Mouse (Mus musculus): Measurements from ENCODE around the gene Mthfsd. TPM values are rescaled to one million over a fixed set of nuclear protein-coding genes. Genes with fewer than 3 reads are reported as not detected.

The Mthfsd gene
- total and polyA plus RNA-seq, 3 experiments = 23.1 to 36.4 (median 30.7) TPM

DNA sequence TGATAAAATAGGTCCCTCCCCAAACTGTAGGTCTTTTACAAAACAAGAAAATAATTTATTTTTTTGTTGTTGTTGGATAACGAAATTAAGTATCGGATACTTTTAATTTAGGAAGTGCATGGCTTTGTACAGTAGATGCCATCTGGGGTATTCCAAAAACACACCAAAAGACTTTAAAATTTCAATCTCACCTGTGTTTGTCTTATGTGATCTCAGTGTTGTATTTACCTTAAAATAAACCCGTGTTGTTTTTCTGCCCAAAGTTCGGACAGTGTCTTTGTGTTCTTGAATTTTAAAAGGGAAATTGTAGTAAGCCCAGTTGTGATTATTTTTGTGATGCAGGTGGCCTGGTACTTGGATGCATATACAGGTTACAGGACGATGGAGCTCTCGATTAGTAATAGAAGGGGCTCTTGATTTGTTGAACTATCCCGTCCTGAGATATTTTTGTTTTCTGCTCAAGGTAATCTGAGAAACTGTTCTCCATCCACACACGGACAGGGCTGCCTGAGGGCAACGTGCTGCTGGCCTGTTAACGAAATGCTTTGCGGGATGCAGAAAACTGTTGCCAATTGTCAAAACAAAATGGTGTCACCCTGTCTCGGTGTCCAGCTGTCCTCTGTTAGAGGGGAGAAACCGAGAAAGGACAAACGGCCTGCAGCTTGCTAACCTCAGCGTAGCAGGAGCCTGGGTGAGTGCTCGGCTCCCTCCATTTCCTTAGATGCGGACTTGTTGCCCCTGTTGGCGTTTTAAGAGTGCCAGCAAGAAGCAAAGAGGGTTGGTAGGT lies 10.6 kb upstream of the Mthfsd start:
- Histone ChIP-seq H3K9ac (ENCODE audit: insufficient read depth, low read depth) (no peak overlapping the region), H3K79me2 (replicated peaks; ENCODE audit: control insufficient read depth, extremely low read depth, insufficient read depth, poor library complexity, severe bottlenecking) (no peaks in the 10 kb centered on the region), H3K27ac (ENCODE audit: insufficient read depth, low read depth) (no peak overlapping the region), H3K4me3 (replicated peaks in 1 of 3; ENCODE audit: low read depth in 2 of 3, low read length in 2 of 3, poor library complexity in 1 of 3) (no peak overlapping the region), H3K36me3 (replicated peaks in 1 of 2; ENCODE audit: control insufficient read depth in 1 of 2, insufficient read depth in 1 of 2, low read length in 1 of 2) (no peaks in the 10 kb centered on the region), H3K4me1 (ENCODE audit: control insufficient read depth in 1 of 2, insufficient read depth in 2 of 2) (peaks cover 7 to 14% of the 10 kb centered on the region in 2 experiments), H3K27me3 (replicated peaks) (peaks cover 47% of the 10 kb centered on the region), H3K4me2 (ENCODE audit: insufficient read depth, low read depth, poor library complexity, severe bottlenecking) (no peak overlapping the region), H3K9me3 (replicated peaks; ENCODE audit: low read length) (peaks cover 28% of the 10 kb centered on the region)
- DNase-seq (ENCODE audit: extremely low read depth) = no peak
- dilution Hi-C loops (cut with MboI; ENCODE audit: extremely low pct_ligation_motif_present, extremely low pct_unique_long_range_greater_than_20kb, low sequenced_read_pairs) = no loop called here
- TF ChIP-seq JUN (IDR thresholded peaks at IDR 0.05; ENCODE audit: insufficient read depth, low read depth, low read length) (no peak), E2F4 (IDR thresholded peaks at IDR 0.05; ENCODE audit: insufficient replicate concordance, low read depth, low read length) (no peak), PAX5 (IDR thresholded peaks at IDR 0.05; ENCODE audit: low read length) (no peak)
- in situ Hi-C loops (cut with MboI; ENCODE audit: low pct_ligation_motif_present, low pct_unique_long_range_greater_than_20kb, low sequenced_read_pairs) = loop anchor here (5.0 kb wide), 1 partner anchor 93 kb away; no protein-coding TSS in a partner anchor

DNA sequence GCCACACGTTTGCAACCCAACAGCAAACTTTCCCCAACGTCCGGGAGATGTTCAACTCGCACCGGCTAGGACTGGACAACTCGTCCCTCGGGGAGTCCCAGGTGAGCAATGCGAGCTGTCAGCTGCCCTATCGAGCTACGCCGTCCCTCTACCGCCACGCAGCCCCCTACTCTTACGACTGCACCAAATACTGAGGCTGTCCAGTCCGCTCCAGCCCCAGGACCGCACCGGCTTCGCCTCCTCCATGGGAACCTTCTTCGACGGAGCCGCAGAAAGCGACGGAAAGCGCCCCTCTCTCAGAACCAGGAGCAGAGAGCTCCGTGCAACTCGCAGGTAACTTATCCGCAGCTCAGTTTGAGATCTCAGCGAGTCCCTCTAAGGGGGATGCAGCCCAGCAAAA lies 9.7 kb upstream of the Mthfsd start:
- DNase-seq (ENCODE audit: extremely low read depth) = no peak
- H3K27ac ChIP-seq (ENCODE audit: insufficient read depth, low read depth) = no peak overlapping the region
- peaks cover 5 to 15% of the 10 kb centered on the region in 2 experiments; a peak in 3 of 4 replicates for H3K4me1 ChIP-seq (ENCODE audit: control insufficient read depth in 1 of 2, insufficient read depth in 2 of 2)
- H3K9me3 ChIP-seq (replicated peaks; ENCODE audit: low read length) = peaks cover 28% of the 10 kb centered on the region
- peaks cover 45% of the 10 kb centered on the region for H3K27me3 ChIP-seq (replicated peaks)
- dilution Hi-C loops (cut with MboI; ENCODE audit: extremely low pct_ligation_motif_present, extremely low pct_unique_long_range_greater_than_20kb, low sequenced_read_pairs) (no loop called here), in situ Hi-C loops (cut with MboI; ENCODE audit: low pct_ligation_motif_present, low pct_unique_long_range_greater_than_20kb, low sequenced_read_pairs) (loop anchor here (5.0 kb wide), 1 partner anchor 94 kb away; no protein-coding TSS in a partner anchor)
- no peak overlapping the region for H3K9ac ChIP-seq (ENCODE audit: insufficient read depth, low read depth)
- TF ChIP-seq JUND (conservative IDR thresholded peaks at IDR 0.05; ENCODE audit: low read depth, low read length) = no peak
- no peak for TF ChIP-seq EP300 (IDR thresholded peaks at IDR 0.05; ENCODE audit: low read length)
- TF ChIP-seq GABPA (IDR thresholded peaks at IDR 0.05; ENCODE audit: insufficient replicate concordance, low read depth, low read length) = no peak
- H3K79me2 ChIP-seq (replicated peaks; ENCODE audit: control insufficient read depth, extremely low read depth, insufficient read depth, poor library complexity, severe bottlenecking) = no peaks in the 10 kb centered on the region
- H3K4me3 ChIP-seq (replicated peaks in 1 of 3; ENCODE audit: low read depth in 2 of 3, low read length in 2 of 3, poor library complexity in 1 of 3) = no peak overlapping the region
- H3K36me3 ChIP-seq (replicated peaks in 1 of 2; ENCODE audit: control insufficient read depth in 1 of 2, insufficient read depth in 1 of 2, low read length in 1 of 2) = no peaks in the 10 kb centered on the region
- H3K4me2 ChIP-seq (ENCODE audit: insufficient read depth, low read depth, poor library complexity, severe bottlenecking) = no peak overlapping the region

DNA sequence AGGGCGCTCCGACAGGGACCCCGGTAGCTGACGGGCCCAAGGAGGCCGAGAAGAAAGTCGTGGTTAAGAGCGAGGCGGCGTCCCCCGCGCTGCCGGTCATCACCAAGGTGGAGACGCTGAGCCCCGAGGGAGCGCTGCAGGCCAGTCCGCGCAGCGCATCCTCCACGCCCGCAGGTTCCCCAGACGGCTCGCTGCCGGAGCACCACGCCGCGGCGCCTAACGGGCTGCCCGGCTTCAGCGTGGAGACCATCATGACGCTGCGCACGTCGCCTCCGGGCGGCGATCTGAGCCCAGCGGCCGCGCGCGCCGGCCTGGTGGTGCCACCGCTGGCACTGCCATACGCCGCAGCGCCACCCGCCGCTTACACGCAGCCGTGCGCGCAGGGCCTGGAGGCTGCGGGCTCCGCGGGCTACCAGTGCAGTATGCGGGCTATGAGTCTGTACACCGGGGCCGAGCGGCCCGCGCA lies 9.0 kb upstream of the Mthfsd start:
- Histone ChIP-seq H3K36me3 (replicated peaks in 1 of 2; ENCODE audit: control insufficient read depth in 1 of 2, insufficient read depth in 1 of 2, low read length in 1 of 2) (no peaks in the 10 kb centered on the region), H3K4me1 (ENCODE audit: control insufficient read depth in 1 of 2, insufficient read depth in 2 of 2) (peaks cover 3 to 8% of the 10 kb centered on the region in 2 experiments; a peak in 2 of 4 replicates), H3K79me2 (replicated peaks; ENCODE audit: control insufficient read depth, extremely low read depth, insufficient read depth, poor library complexity, severe bottlenecking) (no peaks in the 10 kb centered on the region), H3K9ac (ENCODE audit: insufficient read depth, low read depth) (no peak overlapping the region), H3K27ac (ENCODE audit: insufficient read depth, low read depth) (no peak overlapping the region), H3K27me3 (replicated peaks) (peaks cover 39% of the 10 kb centered on the region), H3K4me2 (ENCODE audit: insufficient read depth, low read depth, poor library complexity, severe bottlenecking) (no peak overlapping the region), H3K9me3 (replicated peaks; ENCODE audit: low read length) (peaks cover 28% of the 10 kb centered on the region), H3K4me3 (replicated peaks in 1 of 3; ENCODE audit: low read depth in 2 of 3, low read length in 2 of 3, poor library complexity in 1 of 3) (no peak overlapping the region)
- in situ Hi-C loops (cut with MboI; ENCODE audit: low pct_ligation_motif_present, low pct_unique_long_range_greater_than_20kb, low sequenced_read_pairs) (loop anchor here (5.0 kb wide), 1 partner anchor 95 kb away; no protein-coding TSS in a partner anchor), dilution Hi-C loops (cut with MboI; ENCODE audit: extremely low pct_ligation_motif_present, extremely low pct_unique_long_range_greater_than_20kb, low sequenced_read_pairs) (no loop called here)
- TF ChIP-seq ZKSCAN1 (IDR thresholded peaks at IDR 0.05; ENCODE audit: borderline replicate concordance, low read depth, low read length) (no peak), JUN (IDR thresholded peaks at IDR 0.05; ENCODE audit: insufficient read depth, low read depth, low read length) (no peak), POLR2AphosphoS2 (IDR thresholded peaks at IDR 0.05; ENCODE audit: low read depth, low read length) (no peak), ZMIZ1 (IDR thresholded peaks at IDR 0.05; ENCODE audit: low read depth, low read length) (no peak), MYC (IDR thresholded peaks at IDR 0.05; ENCODE audit: low read depth, low read length) (no peak), CHD2 (IDR thresholded peaks at IDR 0.05; ENCODE audit: low read length) (no peak), EP300 (IDR thresholded peaks at IDR 0.05; ENCODE audit: low read length) (no peak), UBTF (IDR thresholded peaks at IDR 0.05; ENCODE audit: low read depth, low read length) (no peak), SIN3A (IDR thresholded peaks at IDR 0.05; ENCODE audit: low read length) (no peak), RAD21 (IDR thresholded peaks at IDR 0.05; ENCODE audit: low read depth, low read length) (no peak), BHLHE40 (IDR thresholded peaks at IDR 0.05; ENCODE audit: low read depth, low read length) (no peak), PAX5 (IDR thresholded peaks at IDR 0.05; ENCODE audit: low read length) (no peak), USF2 (conservative IDR thresholded peaks at IDR 0.05; ENCODE audit: low read depth, low read length) (no peak), KAT2A (IDR thresholded peaks at IDR 0.05; ENCODE audit: insufficient replicate concordance, low read length) (no peak), TBP (conservative IDR thresholded peaks at IDR 0.05; ENCODE audit: low read depth, low read length) (no peak), GABPA (IDR thresholded peaks at IDR 0.05; ENCODE audit: insufficient replicate concordance, low read depth, low read length) (no peak), ELF1 (IDR thresholded peaks at IDR 0.05; ENCODE audit: low read depth, low read length) (no peak), MAZ (IDR thresholded peaks at IDR 0.05; ENCODE audit: low read depth, low read length) (no peak), MAFK (IDR thresholded peaks at IDR 0.05; ENCODE audit: insufficient replicate concordance, low read length) (no peak), ZC3H11A (IDR thresholded peaks at IDR 0.05; ENCODE audit: low read depth, low read length) (no peak)
- DNase-seq (ENCODE audit: extremely low read depth) = no peak
